Mouse (Mus musculus) cerebellum, postnatal 10 days (tissue): ENCODE data around the gene Neurl3.

Experiments used
- DNase-seq, 2 experiments: peaks; one replicate each; pipeline ENCODE4 v3.0.0; 2021; ENCODE audit warnings: mixed read lengths in 2 of 2

The Neurl3 gene

DNA sequence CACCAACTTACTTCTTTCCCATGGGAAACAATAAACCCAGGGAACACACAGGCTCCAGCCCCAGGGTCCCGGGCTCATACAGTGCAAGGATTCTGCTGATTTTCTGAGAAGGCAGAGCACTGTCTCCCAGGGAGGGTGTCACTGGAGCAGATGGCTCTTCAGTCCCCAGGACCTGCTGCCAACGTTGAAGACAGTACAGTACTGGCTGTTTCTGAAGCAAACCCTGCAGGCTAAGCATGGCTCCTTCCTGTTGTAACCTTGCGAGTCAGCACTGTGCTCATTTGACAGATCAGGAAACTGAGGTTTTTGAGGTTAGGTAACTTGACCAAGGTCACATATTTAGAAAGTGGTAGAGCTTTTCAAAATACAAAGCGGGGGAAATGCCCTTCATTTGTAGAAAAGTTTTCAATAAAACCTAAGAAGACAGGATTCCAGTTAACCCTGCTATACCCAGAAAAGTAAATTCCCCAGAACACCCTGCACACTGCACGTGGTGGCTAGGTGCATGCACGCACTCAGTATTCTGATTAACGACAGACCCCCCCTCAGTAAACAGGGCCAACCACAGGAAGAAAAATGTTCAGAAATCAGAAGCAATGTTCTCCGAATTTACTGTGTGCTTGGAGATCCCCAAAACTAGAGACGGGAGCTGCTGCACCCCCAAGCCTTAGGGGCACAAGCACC is 22.1 kb upstream of the Neurl3 start:
- DNase-seq: peak; percentile 52 to 65

DNA sequence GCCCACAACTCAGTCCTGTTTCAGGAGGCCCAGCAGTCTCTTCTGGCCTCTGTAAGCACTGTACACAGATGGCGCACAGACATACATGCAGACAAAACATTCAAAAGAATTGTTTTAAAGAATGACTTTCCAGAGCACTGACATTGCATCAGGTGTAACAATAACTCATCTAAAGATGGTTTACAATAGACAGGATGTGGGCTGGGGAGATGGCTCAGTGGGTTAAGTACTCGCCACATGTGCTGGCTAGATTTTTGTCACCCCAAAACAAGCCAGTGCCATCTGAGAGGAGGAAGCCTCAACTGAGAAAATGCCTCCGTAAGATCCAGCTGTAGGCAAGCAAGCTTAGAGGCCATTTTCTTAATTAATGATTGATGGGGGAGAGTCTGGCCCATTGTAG is 19.9 kb upstream of the Neurl3 start:
- DNase-seq: no peak

DNA sequence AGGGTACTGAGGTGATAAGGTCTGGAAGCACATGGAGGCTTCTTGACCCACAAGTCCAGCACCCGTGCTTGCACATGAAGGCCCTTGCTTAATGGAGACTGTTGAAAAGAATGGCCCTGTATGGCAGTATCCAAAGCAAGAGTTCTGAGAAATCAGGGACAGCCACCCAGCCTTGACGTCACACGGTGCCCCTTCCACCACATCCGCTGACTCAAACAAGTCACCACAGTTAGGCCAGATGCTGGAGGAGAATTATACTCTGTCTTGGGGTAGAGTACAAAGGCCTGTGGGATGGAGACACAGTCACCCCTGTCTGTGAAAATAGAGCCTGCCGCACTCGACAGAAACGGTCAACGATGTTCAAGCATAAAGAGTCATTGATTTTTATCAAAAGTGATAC is 19.0 kb upstream of the Neurl3 start:
- no peak for DNase-seq

DNA sequence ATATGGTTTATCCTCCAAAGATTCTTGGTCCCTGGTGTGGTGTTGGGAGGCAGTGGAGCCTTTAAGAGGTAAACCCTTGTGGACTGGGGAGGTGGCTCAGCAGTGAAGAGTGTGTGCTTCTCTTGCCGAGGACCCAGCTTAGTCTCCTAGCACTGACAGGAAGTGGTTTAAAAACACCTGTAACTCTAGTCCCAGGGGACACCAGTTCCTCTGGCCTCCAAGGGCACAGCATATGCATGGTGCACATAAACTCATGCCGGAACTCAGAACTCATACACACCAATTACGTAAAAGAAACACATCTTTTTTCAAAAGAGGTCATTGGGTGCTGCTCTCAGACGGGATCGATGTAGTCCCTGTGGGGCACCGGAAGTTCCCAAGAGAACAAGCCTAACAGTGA is 7.4 kb upstream of the Neurl3 start:
- no peak for DNase-seq

DNA sequence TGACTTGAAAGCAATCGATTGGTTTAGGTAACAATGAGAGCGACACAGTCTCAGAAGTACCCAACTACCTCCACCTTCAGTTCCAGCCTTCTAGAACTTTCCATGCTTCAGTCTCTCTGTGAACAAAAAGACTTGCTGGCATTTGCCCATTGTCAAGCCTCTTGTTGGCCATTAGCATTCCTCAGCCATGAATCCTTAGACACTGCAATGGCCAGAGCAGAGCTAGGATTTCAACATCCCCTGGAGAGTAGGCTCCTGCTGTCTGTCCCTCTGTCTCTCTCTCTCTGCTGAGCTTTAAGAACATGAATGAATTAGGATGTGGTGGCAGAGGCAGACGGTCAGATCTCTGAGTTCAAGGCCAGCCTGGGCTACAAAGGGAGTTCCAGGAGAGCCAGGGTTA is 6.5 kb upstream of the Neurl3 start:
- no peak for DNase-seq

DNA sequence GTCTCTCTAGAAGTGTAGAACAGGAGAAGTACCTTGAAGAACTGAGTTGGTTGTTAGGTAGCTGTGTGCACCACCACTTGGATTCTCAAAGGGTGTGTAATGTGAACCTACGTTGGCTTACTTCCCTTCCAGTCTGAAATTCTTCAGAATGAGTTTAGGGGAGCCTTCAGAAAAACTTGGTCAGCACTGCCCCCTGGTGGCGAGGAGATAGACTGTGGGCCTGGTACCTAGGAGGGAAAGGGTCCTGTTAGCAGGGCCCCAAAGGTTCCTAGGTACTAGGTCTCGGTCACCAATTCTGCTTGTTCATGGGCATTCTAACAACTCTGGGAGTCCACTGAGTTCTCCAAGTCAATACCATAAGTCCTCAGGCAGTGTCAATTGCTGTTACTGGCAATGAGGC is 4.7 kb upstream of the Neurl3 start:
- DNase-seq: peak; percentile 92 to 95

DNA sequence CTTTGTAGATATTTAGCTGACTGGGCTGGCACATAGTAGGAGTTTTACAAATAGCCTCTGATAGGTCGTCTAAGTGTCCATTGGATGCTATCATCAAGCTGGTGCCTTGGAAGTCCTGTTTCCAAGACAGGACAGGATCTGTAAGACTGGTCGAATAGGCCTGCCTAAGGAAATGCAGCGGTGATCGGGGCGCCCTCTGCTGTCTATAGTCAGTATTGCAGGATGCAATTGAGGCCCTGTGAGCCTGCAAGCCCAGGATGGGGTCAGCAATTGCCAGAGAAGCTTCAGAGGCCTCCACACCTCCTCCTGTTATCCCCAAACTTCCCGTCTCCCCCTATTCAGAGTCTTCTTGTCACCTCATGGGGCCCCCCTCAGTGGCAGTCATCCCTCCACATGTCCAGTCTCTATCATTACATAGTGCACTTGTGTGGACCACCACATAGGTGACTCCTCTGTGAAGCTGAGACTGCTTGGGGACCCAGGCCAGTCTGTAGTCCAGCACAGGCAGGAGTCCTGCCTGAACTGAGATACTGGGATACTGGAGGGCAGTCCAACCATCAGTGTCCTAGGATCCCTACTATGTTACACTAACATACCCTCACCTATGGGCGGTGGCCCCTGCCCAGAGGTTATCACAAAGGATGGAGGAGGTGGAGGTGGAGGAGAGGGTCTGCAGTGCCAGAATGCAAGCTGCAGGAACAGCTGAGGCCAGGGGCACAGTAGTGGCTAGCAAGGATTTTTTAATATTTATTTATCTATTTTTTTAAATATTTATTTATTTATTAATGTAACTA is 3.0 kb upstream of the Neurl3 start:
- peak; percentile 87 to 90 for DNase-seq

DNA sequence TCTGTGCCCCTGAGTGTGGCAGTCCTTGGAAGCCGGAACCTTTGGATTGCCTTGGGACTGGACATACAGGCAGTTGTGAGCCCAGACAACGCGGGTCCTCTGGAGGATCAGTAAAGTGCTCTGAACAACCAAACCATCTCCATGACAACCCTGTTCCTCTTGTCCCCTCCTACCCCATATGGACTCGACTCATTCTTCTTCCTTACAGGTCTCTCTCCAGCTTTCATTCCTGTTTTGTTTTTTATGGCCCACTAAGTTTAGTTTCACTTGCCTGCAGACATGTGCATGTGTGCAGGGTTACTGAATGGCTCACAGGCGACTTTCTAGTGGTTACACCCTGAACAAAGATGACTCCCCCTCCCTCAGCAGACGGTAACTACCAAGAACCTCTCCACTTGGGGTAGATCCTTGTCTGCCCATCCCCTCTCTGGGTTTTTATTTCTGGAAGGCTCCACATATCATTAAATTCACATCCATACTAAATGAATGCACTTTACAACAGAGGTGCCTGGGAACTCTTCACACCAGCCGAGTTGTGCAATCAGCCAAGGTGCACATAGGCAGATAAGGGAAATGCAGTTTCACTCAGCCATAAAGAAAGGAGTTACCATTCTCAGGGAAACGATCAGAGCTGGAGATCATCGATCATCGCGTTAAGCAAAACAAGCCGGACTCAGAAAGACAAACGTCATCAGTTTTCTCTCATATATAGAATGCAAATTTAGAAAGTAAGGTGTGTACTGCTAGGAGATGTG is 1.3 kb upstream of the Neurl3 start:
- DNase-seq: no peak

DNA sequence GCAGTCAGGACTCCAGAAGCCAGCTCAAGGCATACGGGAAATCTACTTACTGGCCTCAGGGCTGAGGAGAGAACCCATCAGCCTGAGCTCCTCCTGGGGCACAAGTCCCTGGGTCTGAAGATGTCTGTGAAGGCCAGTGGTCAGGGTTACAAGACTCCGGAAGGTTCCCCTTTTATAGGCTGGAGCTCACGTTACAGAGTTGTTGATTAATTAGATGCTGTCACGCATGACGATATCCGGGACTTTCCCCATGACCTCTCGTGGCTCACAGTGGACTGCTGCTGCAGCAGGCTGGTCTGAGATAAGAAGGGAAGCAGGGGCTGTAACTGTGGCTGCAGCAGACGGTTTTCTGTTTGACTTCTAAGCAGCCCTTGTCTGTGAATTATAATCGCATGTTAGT is 1.2 kb downstream of the Neurl3 start:
- no peak for DNase-seq

DNA sequence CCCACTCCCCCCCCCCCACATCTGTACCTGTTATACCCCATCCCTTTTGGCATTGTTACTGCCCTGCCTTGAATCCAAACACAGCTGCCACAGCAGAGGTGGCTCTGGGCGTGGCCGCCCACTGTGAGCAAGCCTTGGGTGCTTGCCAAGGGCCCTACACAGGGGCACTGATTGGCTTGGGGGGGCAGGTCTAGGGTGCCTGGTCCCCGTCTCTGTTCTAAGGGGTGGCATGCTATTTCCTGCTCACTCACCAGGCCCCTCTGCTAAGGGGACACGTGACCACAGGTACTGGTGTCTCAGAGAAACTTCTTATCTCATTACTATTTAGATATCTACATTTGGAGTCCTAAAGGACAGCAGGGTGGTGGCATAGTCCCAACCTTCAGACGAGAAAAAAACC is 1.9 kb downstream of the Neurl3 start:
- peak in 1 of 2 experiments; percentile 26 for DNase-seq

DNA sequence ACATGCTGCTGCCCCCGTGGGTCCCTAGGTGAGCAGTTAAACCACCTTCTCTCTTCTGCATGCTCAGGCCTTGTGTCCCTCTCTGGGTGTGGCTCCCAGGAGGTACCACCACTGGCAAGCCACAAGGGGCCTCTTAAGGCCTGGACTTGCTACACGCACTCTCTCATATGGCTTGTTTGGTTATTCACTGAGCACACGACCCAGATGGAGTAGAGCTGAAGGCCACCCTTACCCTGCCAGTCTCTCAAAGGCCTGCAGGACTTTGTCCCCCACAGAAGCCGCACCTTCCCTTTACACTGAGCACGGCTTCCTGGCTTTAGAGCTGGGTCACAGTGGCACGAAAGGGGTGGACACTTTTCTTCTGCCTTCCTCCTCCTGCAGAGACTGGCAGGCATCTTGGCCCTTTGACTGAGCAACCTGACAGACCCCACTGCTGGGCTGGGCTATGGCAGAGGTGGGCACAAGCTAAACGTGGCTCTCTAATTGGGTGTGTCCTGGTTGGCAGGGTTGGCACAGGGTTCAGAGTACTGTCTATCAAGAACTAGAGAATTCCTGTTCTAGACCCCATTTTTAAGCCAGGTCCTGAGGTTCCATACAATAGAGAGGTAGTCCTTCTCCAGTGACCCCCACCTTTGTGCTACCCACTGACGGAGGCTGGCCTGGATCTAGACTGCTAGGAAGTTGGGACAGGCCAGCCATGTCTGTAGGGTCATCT is 2.8 kb downstream of the Neurl3 start:
- DNase-seq: no peak

DNA sequence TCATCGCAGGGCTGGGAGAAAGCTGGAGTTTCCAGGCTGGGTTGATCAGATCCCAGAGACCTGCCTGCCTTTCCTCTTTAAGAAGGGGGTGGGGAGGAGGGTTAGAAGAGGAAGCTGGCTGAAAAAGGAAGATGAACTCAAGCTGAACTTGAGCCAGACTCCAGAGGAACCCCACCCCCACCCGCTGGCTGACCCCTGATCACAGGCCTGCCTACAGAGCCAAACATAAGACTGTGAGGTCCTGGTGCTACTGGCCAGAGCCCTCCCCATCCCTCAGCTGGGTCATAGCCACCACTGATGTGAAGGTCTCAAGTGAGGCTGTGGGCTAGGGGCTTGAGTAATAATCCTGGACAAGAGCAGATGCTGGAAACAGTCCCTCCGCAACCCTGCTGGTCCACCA is 3.8 kb downstream of the Neurl3 start:
- DNase-seq: peak in 1 of 2 experiments; percentile 22

DNA sequence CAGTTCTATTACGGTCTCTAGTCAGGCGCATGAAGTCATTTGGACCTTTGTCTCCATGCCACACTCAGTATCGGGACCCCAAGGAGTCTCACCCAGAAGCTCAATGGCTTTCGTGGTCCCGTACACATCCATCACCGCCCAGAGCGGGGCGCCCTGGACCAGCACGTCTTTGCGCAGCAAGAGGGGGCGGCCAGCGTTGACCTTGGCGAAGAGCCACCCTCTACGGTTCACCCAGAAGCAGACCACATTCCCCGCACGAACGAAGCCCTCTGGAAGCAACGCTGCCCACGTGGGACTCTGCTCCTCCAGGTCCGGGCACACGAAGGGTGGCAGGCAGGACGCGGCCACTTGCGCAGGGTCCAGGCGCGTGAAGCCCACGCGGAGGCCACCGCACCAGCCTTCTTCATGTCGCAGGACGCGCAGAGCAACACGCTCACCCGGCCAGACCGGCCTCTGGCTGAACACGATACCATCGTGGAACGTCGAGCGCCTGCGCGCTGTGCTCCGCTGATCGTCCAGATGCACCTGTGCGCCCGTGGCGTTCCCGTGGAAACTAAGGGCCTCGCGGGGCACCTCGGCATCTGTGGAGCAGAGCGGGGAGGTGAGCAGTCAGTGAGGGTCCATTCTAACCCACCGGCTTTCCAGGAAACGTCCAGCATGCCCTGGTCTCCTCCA is 5.2 kb downstream of the Neurl3 start:
- peak in 1 of 2 experiments; percentile 34 for DNase-seq

DNA sequence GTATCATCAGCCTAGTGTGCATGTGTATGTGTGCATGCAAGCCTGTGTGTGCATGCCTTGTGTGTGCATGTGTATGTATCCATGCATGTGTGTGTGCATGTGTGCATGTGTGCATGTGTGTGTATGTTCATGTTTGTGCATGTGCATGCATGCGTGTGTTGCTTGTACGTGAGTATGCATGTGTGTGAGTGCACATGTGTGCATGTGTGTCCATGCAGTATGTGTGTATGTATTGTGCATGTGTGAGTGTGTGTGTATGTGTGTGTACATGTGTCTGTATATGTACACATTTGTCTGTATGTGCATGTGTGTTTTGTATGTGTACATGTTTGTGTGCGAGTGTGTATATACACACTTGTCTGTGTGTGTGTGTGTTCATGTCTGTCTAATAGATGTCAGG is 6.9 kb downstream of the Neurl3 start:
- DNase-seq: no peak

DNA sequence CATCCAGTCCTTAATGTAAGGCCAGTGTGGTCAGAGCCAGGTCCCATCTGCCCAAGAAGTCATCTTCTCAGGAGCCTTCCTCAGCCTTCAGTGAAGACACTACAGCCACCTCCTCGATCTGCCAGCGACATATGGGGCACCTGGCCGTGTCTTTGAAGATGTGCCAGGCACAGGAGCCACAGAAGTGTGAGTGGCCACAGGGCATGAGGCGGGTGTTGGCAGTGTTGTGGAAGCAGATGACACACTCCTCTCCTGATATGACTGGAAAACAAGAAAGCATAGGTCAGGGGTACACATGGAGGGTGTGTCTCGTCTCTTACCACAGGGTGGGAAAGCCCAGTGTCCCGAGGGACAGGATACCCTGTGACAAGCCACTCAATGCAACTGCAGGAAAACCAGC is 8.2 kb downstream of the Neurl3 start:
- DNase-seq: peak; percentile 85 to 90

DNA sequence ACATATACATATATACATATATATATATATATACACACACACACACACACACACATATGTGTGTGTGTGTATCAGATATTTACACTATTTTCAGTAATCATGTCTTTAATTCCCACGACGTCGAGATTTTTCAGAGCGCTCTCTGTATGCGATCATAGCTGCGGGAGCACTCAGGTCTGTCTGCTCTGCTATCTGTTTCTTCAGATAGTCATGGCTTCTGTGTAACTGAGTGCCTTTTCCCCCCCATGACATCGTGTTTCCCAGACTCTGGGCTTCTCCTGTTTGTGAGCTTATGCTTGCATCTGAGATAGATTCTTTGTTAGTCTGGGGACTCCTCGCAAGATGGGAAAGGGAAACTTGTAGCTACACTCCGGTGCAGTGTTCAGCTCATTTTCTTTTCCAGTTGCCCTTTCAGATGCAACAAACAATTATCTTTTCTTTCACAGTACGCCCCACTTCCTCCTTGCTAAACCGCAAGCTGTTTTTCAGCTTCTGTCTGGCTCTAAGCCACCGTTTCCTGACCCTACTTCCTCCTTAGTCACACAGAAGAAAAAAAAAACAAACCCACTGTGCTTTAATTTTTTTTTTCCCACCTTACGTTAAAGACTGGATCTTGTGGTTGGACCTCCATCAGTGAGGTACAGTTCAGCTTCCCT is 10.5 kb downstream of the Neurl3 start:
- peak; percentile 35 to 42 for DNase-seq

DNA sequence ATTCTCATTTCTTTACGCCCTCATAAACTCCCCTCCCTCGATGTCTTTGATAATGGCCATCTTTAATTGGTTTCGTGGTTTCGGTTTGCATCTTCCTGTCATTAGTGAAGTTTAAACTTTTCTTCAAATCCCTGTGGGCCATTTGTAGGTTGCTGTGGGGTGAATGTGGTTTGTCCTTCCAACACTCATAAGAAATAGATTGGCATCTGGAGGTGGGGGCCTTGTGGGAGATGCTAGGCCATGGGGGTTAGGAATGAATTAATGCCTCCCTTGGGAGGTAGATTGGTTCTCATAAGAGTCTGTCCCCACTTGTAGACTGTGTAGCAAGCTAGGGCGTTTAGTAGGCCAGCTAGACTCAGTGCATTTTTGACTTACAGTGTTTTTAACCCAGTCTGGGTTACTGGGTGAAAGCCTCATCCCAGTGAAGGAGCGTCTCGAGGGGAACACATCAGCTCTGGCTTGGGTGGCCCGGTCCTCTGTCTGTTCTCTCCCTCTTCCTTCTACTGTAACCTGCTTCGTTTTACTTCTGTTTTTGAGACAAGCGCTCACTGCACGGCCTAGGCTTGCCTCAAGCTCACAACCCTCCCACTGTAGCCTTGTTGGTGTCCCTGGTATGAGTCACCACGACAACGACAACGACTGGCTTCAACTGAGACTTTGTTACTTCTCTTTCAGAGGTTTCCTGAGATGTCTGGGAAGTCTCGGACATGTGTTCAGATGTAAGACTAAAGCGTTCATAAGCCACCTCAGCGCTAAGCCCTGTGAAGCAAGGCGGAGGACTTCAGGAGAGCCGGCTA is 12.6 kb downstream of the Neurl3 start:
- DNase-seq: no peak

DNA sequence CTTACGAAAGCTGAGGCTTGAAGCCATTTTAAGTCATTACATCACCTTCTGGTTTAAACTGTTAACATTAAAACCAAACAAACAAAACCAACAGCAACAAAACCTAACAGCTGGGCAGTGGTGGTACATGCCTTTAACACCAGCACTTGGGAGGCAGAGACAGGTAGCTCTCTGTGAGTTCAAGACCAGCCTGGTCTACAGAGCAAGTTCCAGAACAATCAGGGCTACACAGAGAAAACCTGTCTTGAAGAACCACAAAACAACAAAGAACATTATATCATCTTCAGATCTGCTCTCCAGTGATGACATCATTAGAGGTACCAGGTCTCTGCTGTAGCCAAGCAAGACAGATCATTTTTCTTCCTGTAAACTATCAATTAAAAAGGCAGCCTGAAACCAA is 14.1 kb downstream of the Neurl3 start:
- no peak for DNase-seq

DNA sequence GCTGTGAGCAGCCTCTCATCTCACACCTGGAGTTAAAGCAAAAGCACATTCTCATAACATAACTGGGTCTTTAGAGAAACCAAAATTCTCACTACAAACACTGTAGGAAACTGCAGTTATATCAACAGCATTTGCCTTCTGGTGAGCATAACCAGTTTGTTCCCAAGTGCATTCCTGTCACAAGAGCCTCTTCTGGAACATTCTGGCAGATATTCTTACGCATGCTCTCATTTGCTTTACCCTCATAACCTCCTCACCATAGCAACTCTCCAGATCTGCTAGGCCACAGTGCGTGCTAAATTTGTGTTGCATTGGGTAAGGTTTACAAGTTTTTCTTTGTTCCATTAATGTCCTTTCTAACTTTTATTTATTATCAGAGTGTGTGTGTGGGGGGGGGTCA is 15.2 kb downstream of the Neurl3 start:
- DNase-seq: no peak

DNA sequence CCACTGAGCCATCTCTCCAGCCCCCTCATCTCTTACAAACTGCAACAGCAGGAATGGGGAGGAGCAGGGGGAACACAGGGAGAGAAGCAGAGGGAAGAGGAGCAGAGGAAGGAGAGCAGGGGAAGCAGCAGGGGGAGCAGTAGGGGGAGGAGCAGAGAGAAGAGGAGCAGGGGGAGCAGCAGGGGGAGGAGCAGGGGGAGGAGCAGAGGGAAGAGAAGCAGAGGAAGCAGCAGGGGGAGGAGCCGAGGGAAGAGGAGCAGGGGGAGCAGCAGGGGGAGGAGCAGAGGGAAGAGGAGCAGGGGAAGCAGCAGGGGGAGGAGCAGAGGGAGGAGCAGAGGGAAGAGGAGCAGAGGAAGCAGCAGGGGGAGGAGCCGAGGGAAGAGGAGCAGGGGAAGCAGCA is 15.8 kb downstream of the Neurl3 start:
- no peak for DNase-seq

DNA sequence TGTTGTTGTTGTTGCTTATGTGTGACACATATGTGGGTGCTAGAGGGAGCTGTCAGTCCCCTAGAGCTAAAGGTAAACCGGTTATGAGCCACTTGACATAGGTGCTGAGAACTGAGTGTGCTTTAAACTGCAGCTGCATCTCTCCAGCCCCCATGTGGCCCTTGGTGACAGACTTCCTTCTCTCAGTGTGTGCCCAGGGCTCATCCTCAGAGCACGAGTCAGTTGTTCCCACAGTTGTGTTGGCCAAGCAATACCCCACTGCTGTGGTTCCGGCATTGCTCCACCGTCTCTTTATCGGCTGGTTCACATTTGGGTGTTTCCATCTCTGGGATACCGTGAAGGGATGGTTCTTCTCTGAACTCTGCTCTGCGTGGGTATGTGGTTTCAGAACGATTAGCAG is 17.2 kb downstream of the Neurl3 start:
- no peak for DNase-seq
